Mouse (Mus musculus) cerebellum, adult 9-11 months (tissue): ENCODE measurements around the gene Gm7978.
"Not testable (repeated sequence)": the region's sequence is repeated elsewhere in the genome, so short reads cannot be mapped to it uniquely, and the experiment has no call there.

Source experiments
- DNase-seq: peaks from one replicate; pipeline ENCODE4 v3.0.0; 2022

The Gm7978 gene

DNA sequence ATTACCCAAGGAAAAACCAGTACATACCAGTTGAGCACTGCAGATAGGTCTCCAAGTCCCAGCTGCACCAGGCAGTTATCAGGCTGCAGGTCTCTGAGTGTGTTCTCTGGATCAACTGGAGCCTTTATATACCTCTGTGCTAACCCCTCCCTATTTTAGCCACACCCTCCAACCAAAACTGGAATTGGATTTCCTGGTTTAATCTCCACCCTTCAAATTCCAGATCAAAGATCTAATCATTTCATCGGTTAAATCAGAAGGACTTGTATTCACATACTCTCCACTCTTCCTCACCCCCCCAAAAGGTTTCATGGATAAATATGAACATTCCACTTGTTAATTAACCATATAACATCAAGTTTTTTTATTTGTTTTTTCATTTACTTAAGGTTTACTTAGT, at the start of gene Gm7978:
TSS of gene Gm7978 (minus strand) at position 101 of the 400 bp plus-strand sequence.
- not testable (repeated sequence) for DNase-seq

DNA sequence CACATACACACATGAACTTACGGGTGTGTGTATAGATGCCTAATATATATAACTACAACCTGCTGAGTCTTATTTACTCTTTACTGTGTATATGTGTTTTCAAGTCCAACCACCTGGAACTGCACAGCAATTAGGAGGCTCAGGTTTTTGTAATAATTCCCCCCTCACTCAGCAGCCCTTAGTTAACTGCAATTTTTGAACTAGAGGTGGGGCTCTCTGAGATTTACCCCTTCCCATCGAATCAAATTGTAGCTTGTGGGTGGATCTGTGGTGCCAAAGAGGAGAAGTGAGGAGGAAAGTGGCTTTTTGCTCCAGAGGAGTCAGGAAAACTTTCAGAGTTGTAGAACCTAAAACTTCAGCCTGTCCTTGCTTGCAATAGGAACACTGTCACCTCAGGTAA, 39.7 kb upstream of the Gm7978 start, which contains the start of gene E330014E10Rik:
TSS of gene E330014E10Rik (plus strand) at position 301 of the 400 bp plus-strand sequence.
- DNase-seq = not testable (repeated sequence)

DNA sequence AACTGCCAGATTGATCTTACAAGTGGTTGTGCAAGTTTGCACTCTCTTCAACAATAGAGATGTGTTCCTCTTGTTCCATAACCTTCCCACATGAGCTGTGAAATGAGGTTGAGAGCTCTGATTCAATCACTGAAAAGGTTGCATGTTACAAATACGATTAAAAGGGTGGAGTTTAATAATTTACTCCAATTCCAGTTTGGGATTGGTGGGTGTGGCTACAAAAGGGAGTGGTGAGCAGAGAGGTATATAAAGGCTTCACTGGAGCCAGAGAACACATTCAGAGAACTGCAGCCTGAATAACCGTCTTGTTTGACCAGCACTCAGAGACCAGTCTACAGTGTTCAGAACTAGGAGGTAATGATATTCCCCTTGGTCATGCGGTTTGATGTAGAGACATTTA, 5.7 kb upstream of the Gm7978 start, which contains the start of gene Gm7982:
TSS of gene Gm7982 (plus strand) at position 301 of the 400 bp plus-strand sequence.
- not testable (repeated sequence) for DNase-seq
